Mouse (Mus musculus) urinary bladder, postnatal 4 days (tissue): ENCODE results near the gene Ache.

Source experiments
- DNase-seq, 2 experiments: peaks; one replicate each; pipeline ENCODE4 v3.0.0; 2021 to 2022; ENCODE audit warnings: low spot score in 2 of 2

The Ache gene

DNA sequence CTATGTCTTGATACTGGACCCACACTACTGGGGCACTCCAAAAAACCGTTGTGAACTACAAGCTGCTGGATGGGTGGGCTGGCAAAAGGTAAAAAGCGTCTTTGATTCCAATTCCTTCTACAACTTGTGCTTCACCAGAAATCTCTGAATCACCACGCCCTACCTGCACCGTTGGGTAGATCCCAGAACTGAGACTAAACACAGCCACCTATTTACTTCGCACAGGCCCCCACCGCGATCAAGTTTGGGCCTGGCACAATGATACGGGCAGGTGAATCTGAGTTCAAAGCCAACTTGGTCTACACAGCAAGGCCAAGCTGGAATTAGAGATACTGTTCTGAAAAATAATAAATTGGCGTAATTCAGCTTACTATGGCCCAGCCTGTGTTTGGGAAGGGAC is 8.0 kb downstream of the Ache start:
- no peak for DNase-seq

GRCm38 (mm10) chr5:137295712-137296111 is 8.4 kb downstream of the Ache start:
- DNase-seq: no peak

DNA sequence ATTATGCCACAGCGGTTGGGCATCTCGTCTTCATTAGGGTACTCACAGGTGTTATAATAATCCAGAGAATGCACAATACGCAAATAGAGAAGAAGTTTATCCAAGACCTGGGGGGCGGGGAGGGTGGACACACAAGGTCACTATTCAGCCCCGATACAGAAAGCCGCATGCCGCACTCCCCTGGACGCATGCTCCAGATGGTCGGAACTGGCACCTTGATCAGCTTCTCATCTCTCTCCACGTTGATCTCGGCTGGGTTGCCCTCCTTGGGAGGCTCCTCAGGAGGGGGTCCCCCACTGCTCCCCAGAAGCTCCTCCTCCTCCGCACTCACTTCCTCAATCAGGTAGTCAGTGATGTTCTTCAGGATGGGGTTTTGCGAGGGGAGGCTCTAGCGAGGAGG is 9.8 kb downstream of the Ache start:
- DNase-seq: no peak

GRCm38 (mm10) chr5:137299240-137299639 is 11.9 kb downstream of the Ache start:
- no peak for DNase-seq

GRCm38 (mm10) chr5:137301253-137301652 is 13.9 kb downstream of the Ache start:
- DNase-seq: no peak

DNA sequence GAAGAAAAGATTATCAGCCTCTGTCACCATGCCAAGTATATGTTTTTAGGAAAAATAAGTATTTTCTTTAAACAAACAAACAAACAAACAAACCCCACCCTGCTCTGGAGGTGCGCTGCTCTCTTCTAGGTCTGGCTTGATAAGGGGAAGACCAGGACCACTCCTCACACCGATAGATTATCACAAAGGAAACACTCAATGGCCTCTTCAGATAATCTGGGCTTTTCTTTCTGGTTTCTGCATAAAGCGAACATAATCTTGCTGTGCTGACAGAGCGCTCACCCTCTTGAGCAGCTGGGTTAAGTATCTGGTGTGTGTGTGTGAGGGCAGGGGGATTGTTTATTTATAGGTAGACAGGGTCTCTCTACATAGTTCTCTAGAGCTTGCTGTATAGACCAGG is 16.3 kb downstream of the Ache start:
- no peak for DNase-seq

DNA sequence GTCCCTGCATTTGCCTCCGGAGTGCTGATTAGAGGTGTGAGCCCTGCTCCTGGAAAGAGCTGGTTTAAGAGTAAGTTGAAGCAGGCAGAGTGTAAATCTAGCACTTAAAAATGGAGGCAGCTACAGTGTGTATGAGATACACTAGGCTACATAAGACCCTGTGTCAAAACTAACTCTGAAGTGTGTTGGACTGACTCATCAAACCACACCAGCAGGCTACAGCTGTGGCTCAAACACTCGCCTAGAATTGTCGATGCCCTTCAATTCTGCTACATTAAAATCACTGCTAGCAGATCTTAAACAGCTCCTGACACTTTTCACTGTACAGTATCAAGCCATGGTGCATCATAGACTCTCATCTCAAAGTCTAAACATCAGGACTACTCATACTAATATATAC is 16.8 kb downstream of the Ache start:
- DNase-seq: no peak

- no peak for DNase-seq
Measured at GRCm38 (mm10) chr5:137304816-137305215, 17.5 kb downstream of the Ache start.

GRCm38 (mm10) chr5:137305822-137306221 is 18.5 kb downstream of the Ache start:
- no peak for DNase-seq

DNA sequence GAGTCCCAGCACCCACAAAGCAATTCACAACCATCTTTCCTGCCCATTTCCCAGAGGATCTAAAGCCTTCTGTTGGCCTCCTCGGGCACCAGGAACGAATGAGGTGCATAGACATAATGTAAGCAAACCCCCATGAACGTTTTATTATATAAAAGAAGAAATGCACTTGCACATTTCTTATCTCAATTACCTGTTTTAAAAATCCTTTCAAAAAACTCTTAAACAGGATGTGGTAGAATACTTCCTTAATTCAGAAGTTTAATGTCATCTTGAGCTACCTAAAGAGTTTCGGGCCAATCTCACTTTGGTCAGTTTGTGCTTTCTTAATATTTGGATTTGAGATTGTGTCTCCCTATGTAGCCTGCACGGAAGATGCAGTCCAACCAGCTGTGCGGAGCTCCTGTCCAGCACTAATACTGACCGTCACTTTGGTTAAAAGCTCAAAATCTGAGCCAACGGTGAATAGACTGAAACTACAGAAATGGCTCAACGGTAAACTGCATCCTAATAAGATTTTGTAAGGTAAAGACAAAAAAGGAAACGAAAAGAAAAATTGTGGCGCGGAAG is 19.2 kb downstream of the Ache start:
- no peak for DNase-seq

- DNase-seq: peak; percentile 87 to 89
Measured at GRCm38 (mm10) chr5:137307071-137307912, 20.0 kb downstream of the Ache start, which contains the start of gene Srrt. Gene Srrt (minus strand): TSS chr5:137307674.

DNA sequence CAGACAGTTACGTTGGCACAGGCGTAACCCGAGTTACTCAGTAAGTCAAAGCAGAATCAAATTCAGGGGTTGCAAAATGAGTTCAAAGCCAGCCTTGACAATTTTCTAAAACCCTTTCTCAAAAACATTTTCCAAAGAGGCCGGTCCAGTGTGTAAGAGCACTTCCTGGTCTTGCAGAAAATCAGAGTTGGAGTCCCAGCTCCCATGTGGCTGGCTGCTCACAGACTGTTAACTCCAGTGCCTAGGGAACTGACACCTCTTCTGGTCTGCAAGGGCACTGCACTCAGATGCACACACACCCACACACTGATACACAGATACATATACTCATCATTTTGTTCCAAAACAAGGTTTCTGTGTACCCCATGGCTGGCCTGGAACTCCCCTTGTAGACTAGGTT is 21.0 kb downstream of the Ache start:
- DNase-seq: no peak

DNA sequence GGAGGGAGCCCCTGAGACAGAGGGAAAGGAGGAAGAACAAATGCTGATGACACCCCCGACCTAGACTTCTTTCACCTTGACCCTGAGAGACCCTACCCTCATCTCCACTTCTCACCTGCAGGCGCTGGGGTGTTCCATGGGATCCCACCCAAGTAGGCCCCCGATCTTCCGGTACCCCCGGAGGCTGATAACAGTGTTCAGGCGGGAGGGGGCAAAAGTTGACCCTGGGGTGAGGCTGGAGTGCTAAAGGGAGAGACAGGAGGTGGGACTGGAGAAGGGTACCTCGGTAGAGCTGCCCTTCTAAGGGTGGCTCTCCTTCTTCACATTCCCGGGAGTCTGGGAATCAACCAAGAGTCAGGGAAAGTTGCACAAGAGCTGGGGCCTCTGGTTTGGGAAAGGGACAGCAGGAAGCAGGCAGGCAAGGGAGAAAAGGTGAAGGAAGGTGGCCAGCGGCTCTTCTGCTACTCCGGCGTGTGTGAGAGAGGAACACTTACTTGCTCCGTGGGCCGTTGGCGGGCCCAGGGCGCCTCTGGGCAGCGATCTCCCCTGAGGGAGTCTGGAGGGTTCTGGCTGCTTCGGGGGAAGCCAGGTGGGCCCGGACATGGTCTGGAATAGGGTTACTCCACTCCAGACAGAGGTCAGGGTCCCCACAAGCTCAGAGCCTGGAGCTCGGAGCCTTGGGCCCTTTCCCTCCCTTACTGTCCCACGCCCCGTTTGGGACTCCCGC is 26.3 kb downstream of the Ache start:
- no peak for DNase-seq

DNA sequence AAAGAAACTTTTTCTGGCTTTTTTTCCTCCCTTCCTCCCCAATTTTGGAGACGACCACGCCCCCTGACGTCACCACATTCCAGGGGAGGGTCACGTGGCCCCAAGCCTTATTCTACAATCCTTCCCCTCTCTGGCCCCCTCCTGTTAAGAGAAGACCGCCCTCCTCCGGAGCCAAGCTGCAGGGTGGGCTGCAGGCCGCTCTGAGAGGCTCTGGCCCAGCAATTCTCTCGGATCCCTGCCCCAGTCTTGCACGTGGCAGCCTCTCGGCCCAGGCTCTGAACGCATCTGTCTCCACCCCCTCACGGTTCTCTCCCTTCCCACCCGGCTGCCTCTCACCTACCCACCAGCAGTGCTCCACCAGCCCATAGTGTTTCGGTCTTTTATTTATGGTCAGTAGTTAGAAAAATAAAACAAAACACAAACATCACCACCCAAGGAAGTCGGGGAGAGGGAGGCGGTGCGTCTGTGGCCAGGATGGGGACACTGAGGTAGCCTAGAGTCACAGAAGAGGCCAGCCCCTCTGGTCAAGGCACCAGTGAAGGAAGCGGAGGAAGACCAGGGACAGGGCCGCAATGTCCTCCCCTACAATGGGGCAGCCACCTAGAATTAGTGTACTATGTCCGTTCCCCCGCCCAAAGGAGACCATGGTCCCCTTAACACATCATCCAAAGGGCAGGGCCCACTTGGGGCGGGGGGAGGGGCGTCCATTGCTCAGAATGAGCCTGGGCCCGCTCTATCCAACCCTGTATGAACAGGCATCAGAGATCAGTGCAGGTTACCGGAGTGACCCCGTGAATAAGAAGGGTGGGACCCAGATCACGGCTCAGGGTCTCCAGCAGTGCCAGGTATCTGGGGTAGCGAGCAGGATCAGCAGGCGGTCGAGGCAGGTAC is 27.1 kb downstream of the Ache start, which contains the start of gene Trip6:
Gene Trip6 (minus strand): TSS at position 212 of the 891 bp plus-strand sequence.
- DNase-seq: peak; percentile 93 to 97

DNA sequence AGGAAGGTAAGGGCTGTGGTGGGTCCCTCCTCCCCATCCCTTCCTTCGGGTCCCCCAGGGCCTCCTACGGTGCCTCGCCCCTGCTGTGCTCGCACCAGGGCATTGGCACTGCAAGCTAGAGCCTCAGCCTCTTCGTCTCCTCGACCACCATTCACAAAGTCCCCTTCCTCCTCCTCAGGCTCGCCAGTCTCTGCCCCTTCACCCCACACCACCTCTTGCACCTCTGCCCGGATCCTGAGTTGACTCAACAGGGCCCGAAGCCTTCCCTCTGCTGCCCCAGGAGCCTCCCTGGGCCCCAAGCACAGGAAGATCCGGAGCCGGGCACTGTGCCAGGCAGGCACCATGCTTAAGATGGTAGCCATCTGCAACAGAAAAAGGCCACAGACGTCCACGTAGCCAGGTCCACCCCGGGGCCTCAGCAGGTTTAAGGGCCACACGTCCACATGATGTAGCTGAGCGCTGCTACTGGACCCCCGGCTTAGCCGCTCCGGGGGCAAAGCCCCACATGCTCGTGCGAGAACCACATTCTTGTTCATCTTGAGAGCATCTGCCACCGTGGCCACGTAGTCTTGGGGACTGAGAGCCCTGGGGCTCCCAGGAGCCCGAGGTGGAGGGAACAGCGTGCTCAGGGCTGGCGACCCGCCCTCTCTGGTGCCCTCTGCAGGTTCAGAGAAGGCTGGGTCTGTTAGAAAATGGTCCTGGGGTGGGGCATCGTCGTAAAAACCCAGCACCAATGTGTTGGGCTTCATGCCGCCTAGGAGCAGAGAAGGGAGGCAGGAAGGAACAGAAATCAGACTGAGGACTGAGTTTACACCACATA is 28.0 kb downstream of the Ache start:
- DNase-seq: peak in 1 of 2 experiments; percentile 41

- DNase-seq: no peak
Measured at GRCm38 (mm10) chr5:137317361-137317760, 30.0 kb downstream of the Ache start.

DNA sequence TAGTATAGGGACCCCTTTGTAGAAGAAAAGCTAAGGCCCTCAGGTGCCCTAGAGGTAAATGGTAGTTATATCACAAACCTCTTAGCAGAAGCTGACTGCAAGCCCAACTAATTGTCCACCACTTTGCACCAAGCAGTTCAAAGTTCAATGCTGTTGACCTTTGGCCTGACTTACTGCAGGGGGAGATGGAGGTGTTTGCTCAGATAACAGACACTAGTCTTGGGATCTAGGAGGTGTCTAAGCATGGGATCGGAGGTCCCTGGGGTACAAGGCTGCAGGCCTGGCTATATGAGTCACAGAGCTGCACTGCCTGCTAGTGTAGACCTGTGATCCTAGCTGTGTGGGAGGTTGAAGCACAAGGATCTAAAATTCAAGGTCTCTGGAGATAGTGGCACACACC is 31.3 kb downstream of the Ache start:
- no peak for DNase-seq

DNA sequence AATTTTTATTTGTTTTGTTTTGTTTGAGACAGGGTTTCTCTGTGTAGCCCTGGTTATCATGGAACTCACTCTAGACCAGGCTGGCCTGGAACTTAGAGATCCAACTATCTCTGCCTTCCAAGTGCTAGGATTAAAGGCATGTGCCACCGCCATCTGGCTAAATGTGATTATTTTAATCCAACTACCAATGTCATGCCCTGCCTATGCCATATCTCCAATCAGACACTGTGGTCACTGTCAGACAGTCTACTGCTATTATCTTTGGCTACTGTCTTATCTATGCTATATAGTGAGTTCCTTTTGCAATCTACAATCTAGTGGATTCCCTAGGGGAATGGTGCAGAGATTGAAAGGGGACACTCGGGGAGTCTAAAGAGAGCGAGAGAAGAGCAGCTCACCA is 33.7 kb downstream of the Ache start:
- DNase-seq: no peak

DNA sequence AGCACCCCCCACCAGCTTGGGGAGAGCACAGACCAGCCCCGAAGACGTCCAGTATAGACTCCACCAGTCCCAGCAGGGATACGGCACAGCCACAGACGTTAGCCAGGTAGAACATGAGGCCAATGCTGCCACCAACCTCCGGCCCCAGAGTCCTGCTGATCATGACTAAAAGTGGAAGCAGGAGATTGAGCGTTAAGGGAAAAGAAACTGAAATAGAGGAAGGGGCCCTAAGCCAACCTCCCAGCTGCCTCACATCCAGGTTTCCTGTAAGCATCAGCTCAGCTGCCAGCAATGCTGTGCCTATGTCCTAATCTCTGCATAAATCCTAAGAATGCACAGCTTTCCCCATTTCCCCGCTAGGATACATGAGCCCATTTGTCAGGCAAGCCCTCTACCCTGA is 43.6 kb downstream of the Ache start:
- no peak for DNase-seq

- DNase-seq: no peak
Measured at GRCm38 (mm10) chr5:137332857-137333511, 45.7 kb downstream of the Ache start.
